Mouse (Mus musculus) hindbrain, embryonic 15.5 days (tissue): ENCODE results near the gene Ankrd33b. TPM values are rescaled to one million over a fixed set of nuclear protein-coding genes. Genes with fewer than 3 reads are reported as not detected.
A peak's percentile ranks its signal among the peaks of the same experiment; 100 is the strongest.

ENCODE experiments used
- ATAC-seq: fragments of 200-750 bp; cut with Nextera tagmentation; 2 replicates; pipeline ENCODE4 v1.8.0; 2017; ENCODE audit warnings: low read depth, moderate number of reproducible peaks, moderate TSS enrichment; ENCODE audit not compliant: low FRiP score
- H3K27ac ChIP-seq: fragments of 300-500 bp; sonication (generic); replicated peaks from 2 replicates; pipeline ENCODE4 v1.5.1; 2015; ENCODE audit warnings: mild to moderate bottlenecking, inconsistent platforms
- H3K27me3 ChIP-seq: fragments of 300-500 bp; sonication (generic); 2 replicates; pipeline ENCODE4 v1.6.1; 2015; ENCODE audit warnings: control low read depth, inconsistent platforms
- H3K36me3 ChIP-seq: fragments of 300-500 bp; sonication (generic); 2 replicates; pipeline ENCODE4 v1.6.1; 2015; ENCODE audit warnings: control low read depth, inconsistent platforms
- H3K4me1 ChIP-seq: fragments of 300-500 bp; sonication (generic); replicated peaks from 2 replicates; pipeline ENCODE4 v1.6.1; 2015; ENCODE audit warnings: control low read depth, inconsistent platforms
- H3K4me2 ChIP-seq: fragments of 300-500 bp; sonication (generic); 2 replicates; pipeline ENCODE4 v1.6.1; 2015; ENCODE audit warnings: moderate library complexity, mild to moderate bottlenecking, inconsistent platforms
- H3K4me3 ChIP-seq: fragments of 300-500 bp; sonication (generic); 2 replicates; pipeline ENCODE4 v1.5.1; 2015; ENCODE audit warnings: mild to moderate bottlenecking, inconsistent platforms
- H3K9ac ChIP-seq: fragments of 300-500 bp; sonication (generic); 2 replicates; pipeline ENCODE4 v1.6.1; 2015; ENCODE audit warnings: inconsistent platforms
- H3K9me3 ChIP-seq: fragments of 300-500 bp; sonication (generic); 2 replicates; pipeline ENCODE4 v1.6.1; 2016; ENCODE audit warnings: control low read depth, inconsistent platforms
- WGBS: fragments of 180-500 bp; shearing (Covaris S2); methylation state at CpG from one replicate; pipeline ENCODE4 v1.1.7; 2015; 5-methylcytosine and 5-hydroxymethylcytosine counted together
- polyA plus RNA-seq: library from polyadenylated mRNA; unstranded; fragments of >200 nt; fragmentation: Nextera tagmentation; extraction: Ambion mirVana; gene quantifications from 2 replicates; pipeline ENCODE4 v1.2.1, GENCODE M21; 2015

Ankrd33b gene
- polyA plus RNA-seq, 1 experiment from 2014 or later = 1.0 TPM

GRCm38 (mm10) chr15:31348241-31348640, 19.3 kb downstream of the Ankrd33b start:
- H3K36me3 ChIP-seq = no peaks in the 10 kb centered on the region
- ATAC-seq = no peak
- no peak overlapping the region for H3K4me2 ChIP-seq
- H3K4me1 ChIP-seq = peaks cover 7% of the 10 kb centered on the region; the same call in 1 of the 2 replicates
- WGBS = 84% methylated on average over 5 of the region's 5 CpGs
- H3K4me3 ChIP-seq = no peak overlapping the region
- H3K9ac ChIP-seq = no peak overlapping the region
- no peaks in the 10 kb centered on the region for H3K27me3 ChIP-seq
- no peaks in the 10 kb centered on the region for H3K9me3 ChIP-seq
- H3K27ac ChIP-seq = no peak overlapping the region

GRCm38 (mm10) chr15:31346508-31346907, 21.0 kb downstream of the Ankrd33b start:
- H3K27ac ChIP-seq = no peak overlapping the region
- H3K4me2 ChIP-seq = no peak overlapping the region
- H3K27me3 ChIP-seq = no peaks in the 10 kb centered on the region
- H3K4me1 ChIP-seq = peaks cover 13% of the 10 kb centered on the region
- 65% methylated on average over 2 of the region's 2 CpGs for WGBS
- H3K4me3 ChIP-seq = no peak overlapping the region
- H3K36me3 ChIP-seq = no peaks in the 10 kb centered on the region
- no peak for ATAC-seq
- no peaks in the 10 kb centered on the region for H3K9me3 ChIP-seq
- no peak overlapping the region for H3K9ac ChIP-seq

GRCm38 (mm10) chr15:31345366-31345765, 22.2 kb downstream of the Ankrd33b start:
- Histone ChIP-seq H3K9ac (no peak overlapping the region), H3K36me3 (no peaks in the 10 kb centered on the region), H3K4me3 (no peak overlapping the region), H3K4me2 (no peak overlapping the region), H3K9me3 (no peaks in the 10 kb centered on the region), H3K27me3 (no peaks in the 10 kb centered on the region), H3K27ac (no peak overlapping the region), H3K4me1 (peaks cover 13% of the 10 kb centered on the region)
- no peak for ATAC-seq
- 76% methylated on average over 9 of the region's 9 CpGs for WGBS

GRCm38 (mm10) chr15:31344811-31345211, 22.7 kb downstream of the Ankrd33b start:
- H3K9ac ChIP-seq = no peak overlapping the region
- H3K27ac ChIP-seq = no peak overlapping the region

GRCm38 (mm10) chr15:31343602-31344001, 23.9 kb downstream of the Ankrd33b start:
- Histone ChIP-seq H3K9me3 (no peaks in the 10 kb centered on the region), H3K27me3 (no peaks in the 10 kb centered on the region), H3K4me2 (no peak overlapping the region), H3K4me3 (no peak overlapping the region), H3K36me3 (no peaks in the 10 kb centered on the region), H3K9ac (no peak overlapping the region), H3K4me1 (peaks cover 13% of the 10 kb centered on the region), H3K27ac (no peak overlapping the region)
- WGBS = 21% methylated on average over 6 of the region's 6 CpGs
- ATAC-seq = no peak; the same call in 1 of the 2 replicates

More at GRCm38 (mm10) chr15:31344811-31345211, 22.7 kb downstream of the Ankrd33b start:
- Histone ChIP-seq H3K4me3 (no peak overlapping the region), H3K4me2 (no peak overlapping the region), H3K4me1 (peaks cover 13% of the 10 kb centered on the region), H3K36me3 (no peaks in the 10 kb centered on the region), H3K27me3 (no peaks in the 10 kb centered on the region), H3K9me3 (no peaks in the 10 kb centered on the region)
- 80% methylated on average over 18 of the region's 18 CpGs for WGBS
- ATAC-seq = no peak

- ATAC-seq = 0 out of 2 replicates have a peak, but pooled peaks have one; percentile 36
- Histone ChIP-seq H3K27me3 (no peaks in the 10 kb centered on the region), H3K4me3 (no peak overlapping the region), H3K27ac (no peak overlapping the region), H3K4me1 (peaks cover 13% of the 10 kb centered on the region), H3K4me2 (no peak overlapping the region), H3K36me3 (no peaks in the 10 kb centered on the region), H3K9me3 (no peaks in the 10 kb centered on the region), H3K9ac (no peak overlapping the region)
- 39% methylated on average over 8 of the region's 8 CpGs for WGBS
Measured at GRCm38 (mm10) chr15:31342496-31342901, 25.0 kb downstream of the Ankrd33b start.

GRCm38 (mm10) chr15:31342001-31342400, 25.5 kb downstream of the Ankrd33b start:
- Histone ChIP-seq H3K4me2 (no peak overlapping the region), H3K4me1 (peaks cover 13% of the 10 kb centered on the region), H3K4me3 (no peak overlapping the region), H3K27me3 (no peaks in the 10 kb centered on the region), H3K9me3 (no peaks in the 10 kb centered on the region), H3K9ac (no peak overlapping the region), H3K36me3 (no peaks in the 10 kb centered on the region), H3K27ac (no peak overlapping the region)
- no peak for ATAC-seq
- 19% methylated on average over 1 of the region's 1 CpGs for WGBS

- peaks cover 9% of the 10 kb centered on the region for H3K4me1 ChIP-seq
- no peaks in the 10 kb centered on the region for H3K27me3 ChIP-seq
- H3K4me3 ChIP-seq = no peak overlapping the region
- no peaks in the 10 kb centered on the region for H3K36me3 ChIP-seq
- no peak overlapping the region for H3K27ac ChIP-seq
- H3K9ac ChIP-seq = no peak overlapping the region
- no peaks in the 10 kb centered on the region for H3K9me3 ChIP-seq
- no peak overlapping the region for H3K4me2 ChIP-seq
- ATAC-seq = no peak
- 86% methylated on average over 10 of the region's 10 CpGs for WGBS
Measured at GRCm38 (mm10) chr15:31338656-31339291, 28.8 kb downstream of the Ankrd33b start.

GRCm38 (mm10) chr15:31337983-31338382, 29.5 kb downstream of the Ankrd33b start:
- H3K9me3 ChIP-seq = no peaks in the 10 kb centered on the region
- H3K9ac ChIP-seq = no peak overlapping the region
- H3K36me3 ChIP-seq = no peaks in the 10 kb centered on the region
- no peak for ATAC-seq
- H3K27me3 ChIP-seq = no peaks in the 10 kb centered on the region
- H3K4me1 ChIP-seq = peaks cover 6% of the 10 kb centered on the region; the same call in 1 of the 2 replicates
- 83% methylated on average over 6 of the region's 6 CpGs for WGBS
- H3K4me2 ChIP-seq = no peak overlapping the region
- H3K4me3 ChIP-seq = no peak overlapping the region
- no peak overlapping the region for H3K27ac ChIP-seq

- Histone ChIP-seq H3K4me3 (no peak overlapping the region), H3K27me3 (no peaks in the 10 kb centered on the region), H3K27ac (no peak overlapping the region), H3K9me3 (no peaks in the 10 kb centered on the region), H3K36me3 (no peaks in the 10 kb centered on the region), H3K4me1 (peaks cover 5% of the 10 kb centered on the region; the same call in 1 of the 2 replicates), H3K4me2 (no peak overlapping the region), H3K9ac (no peak overlapping the region)
- ATAC-seq = no peak
- WGBS = 76% methylated on average over 14 of the region's 14 CpGs
Measured at GRCm38 (mm10) chr15:31337192-31337741, 30.3 kb downstream of the Ankrd33b start.

- no peaks in the 10 kb centered on the region for H3K36me3 ChIP-seq
- H3K9me3 ChIP-seq = no peaks in the 10 kb centered on the region
- WGBS = 74% methylated on average over 4 of the region's 4 CpGs
- H3K27me3 ChIP-seq = no peaks in the 10 kb centered on the region
- ATAC-seq = no peak
- H3K4me2 ChIP-seq = no peak overlapping the region
- no peak overlapping the region for H3K9ac ChIP-seq
- H3K27ac ChIP-seq = no peak overlapping the region
- H3K4me3 ChIP-seq = no peak overlapping the region
- H3K4me1 ChIP-seq = no peaks in the 10 kb centered on the region
Measured at GRCm38 (mm10) chr15:31336685-31337084, 30.8 kb downstream of the Ankrd33b start.

- WGBS = 95% methylated on average over 5 of the region's 5 CpGs
- Histone ChIP-seq H3K36me3 (no peaks in the 10 kb centered on the region), H3K4me3 (no peak overlapping the region), H3K4me2 (no peak overlapping the region), H3K4me1 (no peaks in the 10 kb centered on the region), H3K9ac (no peak overlapping the region), H3K27ac (no peak overlapping the region), H3K27me3 (no peaks in the 10 kb centered on the region), H3K9me3 (no peaks in the 10 kb centered on the region)
- no peak for ATAC-seq
Measured at GRCm38 (mm10) chr15:31334829-31335228, 32.7 kb downstream of the Ankrd33b start.
